ENCODE assay signal across 10 mouse cellular contexts in the genomic region with DNA sequence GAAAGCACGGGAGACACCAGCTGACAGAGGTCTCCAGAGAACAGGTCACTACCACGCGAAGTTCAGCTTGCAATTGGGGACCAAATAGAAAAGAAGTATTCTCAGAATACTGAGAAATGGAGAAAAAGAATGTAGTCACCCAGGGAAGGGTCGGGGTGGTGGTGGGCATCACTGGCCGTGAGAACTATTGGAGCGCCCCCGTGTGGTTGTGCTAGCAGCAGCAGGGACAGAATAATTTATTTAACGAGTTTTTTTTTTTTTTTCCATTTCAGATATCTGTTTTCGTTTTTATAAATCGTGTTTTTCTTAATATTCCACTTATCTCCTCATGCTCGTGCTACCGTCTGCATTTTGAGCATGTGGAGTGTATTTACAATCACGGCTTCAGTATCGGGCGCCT.
A peak's percentile ranks its signal among the peaks of the same experiment; 100 is the strongest.
DNase-seq lines count a peak whose midpoint lies in the region; ATAC-seq and TF ChIP-seq lines count a peak whose summit lies in the region.
"Had no signal": no experiment of that assay in that cellular context is flagged by ENCODE, and none has a peak within 500 bp of the region (broad histone marks: within the 10 kb centered on the region; RNA-seq: fewer than 3 reads in every experiment).

No protein-coding gene starts in this region.

- peak; percentile 67 for DNase-seq in forebrain, postnatal 0 days
- DNase-seq in liver, adult 2 months (ENCODE audit: extremely low read depth, low read depth, low spot score): no peak
- DNase-seq in liver, embryonic 11.5 days (ENCODE audit: low spot score): no peak
- DNase-seq in embryonic facial prominence, embryonic 11.5 days (ENCODE audit: low spot score): peak; percentile 50
- DNase-seq: layer of hippocampus, adult 9-11 months had no signal

- 23% methylated on average over 15 of the region's 15 CpGs for WGBS in forebrain, postnatal 0 days
- 27% methylated on average over 15 of the region's 15 CpGs for WGBS in forebrain, embryonic 15.5 days
- WGBS in liver, adult 2 months: 34% methylated on average over 15 of the region's 15 CpGs
- 33% methylated on average over 15 of the region's 15 CpGs for WGBS in liver, embryonic 11.5 days
- 38% methylated on average over 15 of the region's 15 CpGs for WGBS in embryonic facial prominence, embryonic 11.5 days
- WGBS in heart, embryonic 12.5 days: 36% methylated on average over 15 of the region's 15 CpGs

- peaks cover 26% of the 10 kb centered on the region for H3K4me1 ChIP-seq in forebrain, postnatal 0 days (ENCODE audit: insufficient read depth)
- peaks cover 42% of the 10 kb centered on the region for H3K4me1 ChIP-seq in forebrain, embryonic 15.5 days
- H3K4me1 ChIP-seq in liver, adult 2 months (ENCODE audit: control insufficient read depth, insufficient read depth, low read length): no peaks in the 10 kb centered on the region
- no peaks in the 10 kb centered on the region for H3K4me1 ChIP-seq in liver, embryonic 11.5 days (replicated peaks; ENCODE audit: control insufficient read depth, insufficient read depth, low read length)
- H3K4me1 ChIP-seq in E14TG2a.4 (replicated peaks; ENCODE audit: low read depth, low read length): peaks cover 11% of the 10 kb centered on the region
- no peaks in the 10 kb centered on the region for H3K4me1 ChIP-seq in embryonic facial prominence, embryonic 11.5 days (ENCODE audit: control insufficient read depth, insufficient read depth, low read length)
- H3K4me1 ChIP-seq in heart, embryonic 12.5 days (replicated peaks): peaks cover 3% of the 10 kb centered on the region

- H3K9ac ChIP-seq in forebrain, postnatal 0 days: no peak overlapping the region
- no peak overlapping the region for H3K9ac ChIP-seq in forebrain, embryonic 15.5 days (replicated peaks)
- H3K9ac ChIP-seq in liver, adult 2 months (ENCODE audit: low read depth, low read length): no peak overlapping the region
- no peak overlapping the region for H3K9ac ChIP-seq in liver, embryonic 11.5 days (ENCODE audit: low read depth, low read length)
- no peak overlapping the region for H3K9ac ChIP-seq in embryonic facial prominence, embryonic 11.5 days (replicated peaks; ENCODE audit: low read length)
- no peak overlapping the region for H3K9ac ChIP-seq in heart, embryonic 12.5 days
- H3K9ac ChIP-seq: embryonic facial prominence, embryonic 15.5 days had no signal

- H3K4me2 ChIP-seq in forebrain, postnatal 0 days (ENCODE audit: low read depth): peak overlapping the region; percentile 17; the same call in 1 of the 2 replicates
- no peak overlapping the region for H3K4me2 ChIP-seq in forebrain, embryonic 15.5 days (replicated peaks)
- no peak overlapping the region for H3K4me2 ChIP-seq in liver, embryonic 11.5 days
- H3K4me2 ChIP-seq in embryonic facial prominence, embryonic 11.5 days (ENCODE audit: low read depth, low read length): no peak overlapping the region
- H3K4me2 ChIP-seq in heart, embryonic 12.5 days: no peak overlapping the region
- H3K4me2 ChIP-seq: embryonic facial prominence, embryonic 15.5 days had no signal

- H3K79me2 ChIP-seq in liver, adult 2 months (ENCODE audit: control insufficient read depth, insufficient read depth, low read length): no peaks in the 10 kb centered on the region

- no peak for TF ChIP-seq POLR2A in liver, adult 2 months (IDR thresholded peaks at IDR 0.05; ENCODE audit: extremely low read depth, insufficient read depth, low read length)

- H3K27ac ChIP-seq in forebrain, postnatal 0 days (ENCODE audit: low read depth, low read length): no peak overlapping the region
- no peak overlapping the region for H3K27ac ChIP-seq in forebrain, embryonic 15.5 days (replicated peaks)
- H3K27ac ChIP-seq in liver, adult 2 months (replicated peaks; ENCODE audit: insufficient read depth, low read depth, low read length): no peak overlapping the region
- H3K27ac ChIP-seq in liver, embryonic 11.5 days (ENCODE audit: low read depth, low read length): no peak overlapping the region
- H3K27ac ChIP-seq in embryonic facial prominence, embryonic 11.5 days (replicated peaks; ENCODE audit: low read depth, low read length): no peak overlapping the region
- no peak overlapping the region for H3K27ac ChIP-seq in heart, embryonic 12.5 days (ENCODE audit: poor library complexity, severe bottlenecking)
- H3K27ac ChIP-seq: embryonic facial prominence, embryonic 15.5 days had no signal

- no peak overlapping the region for H3K4me3 ChIP-seq in forebrain, postnatal 0 days (ENCODE audit: low read depth, low read length)
- no peak overlapping the region for H3K4me3 ChIP-seq in forebrain, embryonic 15.5 days
- H3K4me3 ChIP-seq in liver, adult 2 months (ENCODE audit: insufficient read depth, low read depth, low read length): no peak overlapping the region
- no peak overlapping the region for H3K4me3 ChIP-seq in liver, embryonic 11.5 days (ENCODE audit: low read depth, low read length)
- no peak overlapping the region for H3K4me3 ChIP-seq in E14TG2a.4 (replicated peaks; ENCODE audit: low read length)
- H3K4me3 ChIP-seq in embryonic facial prominence, embryonic 11.5 days (ENCODE audit: low read depth, low read length): no peak overlapping the region
- H3K4me3 ChIP-seq in heart, embryonic 12.5 days: no peak overlapping the region
- H3K4me3 ChIP-seq: embryonic facial prominence, embryonic 15.5 days had no signal

- no peaks in the 10 kb centered on the region for H3K36me3 ChIP-seq in forebrain, postnatal 0 days (ENCODE audit: insufficient read depth)
- H3K36me3 ChIP-seq in forebrain, embryonic 15.5 days: no peaks in the 10 kb centered on the region
- H3K36me3 ChIP-seq in liver, adult 2 months (ENCODE audit: control insufficient read depth, insufficient read depth, low read length): no peaks in the 10 kb centered on the region
- H3K36me3 ChIP-seq in liver, embryonic 11.5 days (ENCODE audit: control insufficient read depth, insufficient read depth, low read length): no peaks in the 10 kb centered on the region
- H3K36me3 ChIP-seq in E14TG2a.4 (ENCODE audit: insufficient read depth, low read length): no peaks in the 10 kb centered on the region
- H3K36me3 ChIP-seq in embryonic facial prominence, embryonic 11.5 days (replicated peaks; ENCODE audit: control insufficient read depth, insufficient read depth, low read depth, low read length): no peaks in the 10 kb centered on the region
- H3K36me3 ChIP-seq in heart, embryonic 12.5 days: no peaks in the 10 kb centered on the region
- H3K36me3 ChIP-seq: embryonic facial prominence, embryonic 15.5 days had no signal

- peak; percentile 70 for TF ChIP-seq CTCF in forebrain, postnatal 0 days (IDR thresholded peaks at IDR 0.05; ENCODE audit: low read depth)
- peak; percentile 57 for TF ChIP-seq CTCF in liver, adult 2 months (IDR thresholded peaks at IDR 0.05; ENCODE audit: low read depth, low read length)
- peak; percentile 39 for TF ChIP-seq CTCF in E14TG2a.4 (conservative IDR thresholded peaks at IDR 0.05; ENCODE audit: low read length)

- no peak for ATAC-seq in forebrain, postnatal 0 days
- no peak for ATAC-seq in forebrain, embryonic 15.5 days (replicated peaks)
- no peak for ATAC-seq in liver, embryonic 11.5 days (replicated peaks; ENCODE audit: low FRiP score)
- ATAC-seq in embryonic facial prominence, embryonic 11.5 days (replicated peaks; ENCODE audit: insufficient number of reproducible peaks, low FRiP score, low TSS enrichment, low read depth): no peak
- ATAC-seq in megakaryocyte-erythroid progenitor cell, adult 5-6 weeks (replicated peaks; ENCODE audit: low FRiP score, low TSS enrichment, poor library complexity, severe bottlenecking): no peak
- ATAC-seq in heart, embryonic 12.5 days (ENCODE audit: insufficient number of reproducible peaks, low FRiP score): no peak

- no peaks in the 10 kb centered on the region for H3K27me3 ChIP-seq in forebrain, postnatal 0 days (ENCODE audit: insufficient read depth, low read length)
- no peaks in the 10 kb centered on the region for H3K27me3 ChIP-seq in forebrain, embryonic 15.5 days
- H3K27me3 ChIP-seq in liver, adult 2 months (ENCODE audit: control insufficient read depth, insufficient read depth, low read length): peaks cover 2% of the 10 kb centered on the region; the same call in 1 of the 2 replicates
- H3K27me3 ChIP-seq in liver, embryonic 11.5 days (replicated peaks; ENCODE audit: control insufficient read depth, insufficient read depth, low read length): peaks cover 16% of the 10 kb centered on the region
- H3K27me3 ChIP-seq in E14TG2a.4 (ENCODE audit: insufficient read depth, low read length): peaks cover 44% of the 10 kb centered on the region
- H3K27me3 ChIP-seq in embryonic facial prominence, embryonic 11.5 days (ENCODE audit: control insufficient read depth, insufficient read depth, low read length): no peaks in the 10 kb centered on the region; the same call in 1 of the 2 replicates
- H3K27me3 ChIP-seq in heart, embryonic 12.5 days (replicated peaks): peaks cover 58% of the 10 kb centered on the region

- H3K9me3 ChIP-seq in forebrain, postnatal 0 days (ENCODE audit: low read length): no peaks in the 10 kb centered on the region
- no peaks in the 10 kb centered on the region for H3K9me3 ChIP-seq in forebrain, embryonic 15.5 days
- no peaks in the 10 kb centered on the region for H3K9me3 ChIP-seq in liver, embryonic 11.5 days (ENCODE audit: control insufficient read depth, low read length)
- H3K9me3 ChIP-seq in E14TG2a.4 (ENCODE audit: low read length): peaks cover 15% of the 10 kb centered on the region
- H3K9me3 ChIP-seq in embryonic facial prominence, embryonic 11.5 days (replicated peaks; ENCODE audit: control insufficient read depth, low read length): no peaks in the 10 kb centered on the region
- H3K9me3 ChIP-seq in heart, embryonic 12.5 days (replicated peaks): peaks cover 14% of the 10 kb centered on the region
- H3K9me3 ChIP-seq: embryonic facial prominence, embryonic 15.5 days had no signal

Comparison
In these comparisons a context has a peak if more than half of its experiments do, and no peak if none do; other contexts are left out.
1. DNase-seq: peak in forebrain, postnatal 0 days (single experiment) and embryonic facial prominence, embryonic 11.5 days (single experiment); none in liver, adult 2 months (single experiment) and liver, embryonic 11.5 days (single experiment).
2. Peak in every context shown above with its lines, with median percentiles within 50 percentile points of each other: CTCF ChIP-seq.